Mouse (Mus musculus): ENCODE measurements around the gene Clec4d. TPM values are rescaled to one million over a fixed set of nuclear protein-coding genes. Genes with fewer than 3 reads are reported as not detected.

Clec4d gene
- total RNA-seq, 2 experiments from 2014 or later: 0.34 TPM; not detected in 1

Other genes with a start within 250 kb of the Clec4d start
- gene Clec4b1, start 212.1 kb upstream of the Clec4d start, total RNA-seq (2021): not detected
- gene Clec4a2, start 155.7 kb upstream of the Clec4d start, total RNA-seq (2021): 1 to 10 TPM; 1.1 to 1.3 TPM
- not detected for gene Clec4b2, start 89.2 kb upstream of the Clec4d start, total RNA-seq (2021)
- gene Clec4n, start 32.3 kb upstream of the Clec4d start, total RNA-seq (2021): 1 to 10 TPM in 1 of 2 experiments, under 1 TPM in 1; 0.71 to 1.2 TPM
- gene Clec4e, start 27.8 kb downstream of the Clec4d start, total RNA-seq (2021): not detected
- gene Vmn2r19, start 46.2 kb downstream of the Clec4d start, total RNA-seq (2021): not detected
- not detected for gene Vmn2r20, start 156.0 kb downstream of the Clec4d start, total RNA-seq (2021)

Data from heart, postnatal 4 days (tissue).